8 mouse cellular contexts compared by ENCODE assay signal in genomic region chr11:105125735-105126519, GRCm38 (mm10). TPM values are rescaled to one million over a fixed set of nuclear protein-coding genes. Genes with fewer than 3 reads are reported as not detected.
DNase-seq lines count a peak whose midpoint lies in the region; ATAC-seq and TF ChIP-seq lines count a peak whose summit lies in the region.

Mettl2 (plus strand) TSS chr11:105126425.

- peak within 1 kb of the TSS; percentile 100 for H3K4me3 ChIP-seq in embryonic facial prominence, embryonic 14.5 days (ENCODE audit: low read depth, low read length)
- H3K4me3 ChIP-seq in heart, adult 2 months: peak within 1 kb of the TSS; percentile 99
- peak within 1 kb of the TSS; percentile 96 for H3K4me3 ChIP-seq in limb, embryonic 13.5 days
- H3K4me3 ChIP-seq in midbrain, embryonic 16.5 days (ENCODE audit: low read depth, low read length): peak within 1 kb of the TSS; percentile 69

- peak; percentile 81 for TF ChIP-seq CTCF in heart, adult 2 months (IDR thresholded peaks at IDR 0.05)

- DNase-seq in 3T3-L1 (ENCODE audit: low read depth, low spot score): peak; percentile 88
- peak; percentile 27 to 61 for DNase-seq in adrenal gland, postnatal 4 days (ENCODE audit: low spot score in 2 of 2)
- peak; percentile 95 for DNase-seq in embryonic facial prominence, embryonic 14.5 days (ENCODE audit: low spot score)
- peak; percentile 81 to 87 for DNase-seq in heart, adult 2 months
- peak; percentile 71 to 78 for DNase-seq in kidney, adult 8-10 months
- peak; percentile 70 to 92 for DNase-seq in spleen, postnatal 10 days (ENCODE audit: low spot score in 2 of 2)

- H3K9ac ChIP-seq in embryonic facial prominence, embryonic 14.5 days (ENCODE audit: low read depth, low read length): peak within 1 kb of the TSS; percentile 77
- H3K9ac ChIP-seq in heart, adult 2 months (ENCODE audit: low read depth, low read length): peak within 1 kb of the TSS; percentile 20
- peak within 1 kb of the TSS; percentile 83 for H3K9ac ChIP-seq in limb, embryonic 13.5 days
- peak within 1 kb of the TSS; percentile 66 for H3K9ac ChIP-seq in midbrain, embryonic 16.5 days (ENCODE audit: low read depth, low read length)

- peak within 1 kb of the TSS; percentile 94 for H3K4me2 ChIP-seq in embryonic facial prominence, embryonic 14.5 days (ENCODE audit: low read depth, low read length)
- peak within 1 kb of the TSS; percentile 86 for H3K4me2 ChIP-seq in limb, embryonic 13.5 days (replicated peaks)
- H3K4me2 ChIP-seq in midbrain, embryonic 16.5 days (ENCODE audit: low read length): peak within 1 kb of the TSS; percentile 89

- peak; percentile 92 for ATAC-seq in embryonic facial prominence, embryonic 14.5 days (ENCODE audit: low read depth)
- peak; percentile 91 for ATAC-seq in limb, embryonic 13.5 days (ENCODE audit: low FRiP score, low read depth)
- peak; percentile 90 for ATAC-seq in midbrain, embryonic 16.5 days

- H3K79me2 ChIP-seq in heart, adult 2 months (replicated peaks; ENCODE audit: control insufficient read depth, insufficient read depth, low read length): no peaks in the 10 kb centered on the region; the same call in 1 of the 2 replicates

- H3K4me1 ChIP-seq in embryonic facial prominence, embryonic 14.5 days (ENCODE audit: control insufficient read depth, insufficient read depth, low read length): peaks cover 11% of the 10 kb centered on the region
- peaks cover 3% of the 10 kb centered on the region; the same call in 1 of the 2 replicates for H3K4me1 ChIP-seq in heart, adult 2 months (ENCODE audit: control insufficient read depth, insufficient read depth, low read length)
- peaks cover 12% of the 10 kb centered on the region for H3K4me1 ChIP-seq in limb, embryonic 13.5 days
- peaks cover 13% of the 10 kb centered on the region for H3K4me1 ChIP-seq in midbrain, embryonic 16.5 days (ENCODE audit: control insufficient read depth, insufficient read depth, low read length)

- TF ChIP-seq EP300 in heart, adult 2 months (IDR thresholded peaks at IDR 0.05; ENCODE audit: insufficient read depth, low read depth, low read length): no peak

- H3K27me3 ChIP-seq in embryonic facial prominence, embryonic 14.5 days (replicated peaks; ENCODE audit: control insufficient read depth, insufficient read depth, low read length): no peaks in the 10 kb centered on the region
- no peaks in the 10 kb centered on the region for H3K27me3 ChIP-seq in heart, adult 2 months (ENCODE audit: control insufficient read depth, insufficient read depth, low read length)
- no peaks in the 10 kb centered on the region for H3K27me3 ChIP-seq in limb, embryonic 13.5 days
- no peaks in the 10 kb centered on the region for H3K27me3 ChIP-seq in midbrain, embryonic 16.5 days (ENCODE audit: control insufficient read depth, insufficient read depth, low read depth, low read length)

- H3K27ac ChIP-seq in embryonic facial prominence, embryonic 14.5 days (replicated peaks; ENCODE audit: low read depth, low read length): peak within 1 kb of the TSS; percentile 61; the same call in 1 of the 2 replicates
- peak within 1 kb of the TSS; percentile 52 for H3K27ac ChIP-seq in heart, adult 2 months
- H3K27ac ChIP-seq in limb, embryonic 13.5 days: no peak within 1 kb of the TSS
- H3K27ac ChIP-seq in midbrain, embryonic 16.5 days (ENCODE audit: low read length): peak within 1 kb of the TSS; percentile 82

- intact Hi-C loops in heart, adult 2 months (cut with DNase I): loop anchor here (5.0 kb wide), 2 partner anchors 56 to 529 kb away; no protein-coding TSS in a partner anchor

- no peaks in the 10 kb centered on the region for H3K9me3 ChIP-seq in embryonic facial prominence, embryonic 14.5 days (ENCODE audit: control insufficient read depth, low read length)
- no peaks in the 10 kb centered on the region for H3K9me3 ChIP-seq in limb, embryonic 13.5 days
- H3K9me3 ChIP-seq in midbrain, embryonic 16.5 days (replicated peaks; ENCODE audit: control insufficient read depth, low read length, poor library complexity, severe bottlenecking): no peaks in the 10 kb centered on the region

- WGBS in embryonic facial prominence, embryonic 14.5 days: 2% methylated on average over 29 of the region's 38 CpGs
- 2% methylated on average over 38 of the region's 38 CpGs for WGBS in heart, adult 2 months
- WGBS in limb, embryonic 13.5 days: 1% methylated on average over 24 of the region's 38 CpGs
- WGBS in midbrain, embryonic 16.5 days: 2% methylated on average over 29 of the region's 38 CpGs

- peak; percentile 83 for TF ChIP-seq POLR2A in heart, adult 2 months (IDR thresholded peaks at IDR 0.05; ENCODE audit: insufficient read depth, low read depth, low read length)

- H3K36me3 ChIP-seq in embryonic facial prominence, embryonic 14.5 days (ENCODE audit: control insufficient read depth, insufficient read depth, low read length): peaks cover 23% of the 10 kb centered on the region
- H3K36me3 ChIP-seq in heart, adult 2 months (ENCODE audit: control insufficient read depth, insufficient read depth, low read length): no peaks in the 10 kb centered on the region
- H3K36me3 ChIP-seq in limb, embryonic 13.5 days: peaks cover 23% of the 10 kb centered on the region
- 0 out of 2 replicates have a peak, but pooled peaks cover 3% of the 10 kb centered on the region for H3K36me3 ChIP-seq in midbrain, embryonic 16.5 days (ENCODE audit: control insufficient read depth, insufficient read depth, low read length)

RNA-seq across cellular contexts. Expression of gene Mettl2, which starts in this region (rescaled TPM):
- total RNA-seq in adrenal gland, postnatal 4 days (2021): 10 to 100 TPM; 34.8 to 37.1 TPM
- polyA plus RNA-seq in embryonic facial prominence, embryonic 14.5 days (2014; fragmentation: Nextera tagmentation; extraction: Ambion mirVana): 25.5 and 33.5 TPM in 2 replicates
- 10 to 100 TPM; 10.1 to 12.8 TPM for total RNA-seq in heart, adult 2 months (2021)
- 9.0 and 14.7 TPM in 2 replicates for polyA plus RNA-seq in heart, adult 2 months (2012; rRNA removed)
- polyA plus RNA-seq in limb, embryonic 13.5 days (2015; fragmentation: Nextera tagmentation; extraction: Ambion mirVana): 51.7 and 52.1 TPM in 2 replicates
- polyA plus RNA-seq in midbrain, embryonic 16.5 days (2015; fragmentation: Nextera tagmentation; extraction: Ambion mirVana): 29.1 and 32.5 TPM in 2 replicates

Comparison
In these comparisons a context has a peak if more than half of its experiments do, and no peak if none do; other contexts are left out.
1. DNase-seq: peak in every context shown above with its lines; median percentile 95 in embryonic facial prominence, embryonic 14.5 days; 88 in 3T3-L1; 84 in heart, adult 2 months; 81 in spleen, postnatal 10 days; 74 in kidney, adult 8-10 months; 44 in adrenal gland, postnatal 4 days.
2. H3K9ac ChIP-seq: peak in every context shown above with its lines; median percentile 83 in limb, embryonic 13.5 days; 77 in embryonic facial prominence, embryonic 14.5 days; 66 in midbrain, embryonic 16.5 days; 20 in heart, adult 2 months.